Mouse (Mus musculus): ENCODE data around the gene C1ql4. TPM values are rescaled to one million over a fixed set of nuclear protein-coding genes. Genes with fewer than 3 reads are reported as not detected.

C1ql4 gene
- total and polyA plus RNA-seq, 2 experiments from 2014 or later: 5.7 to 8.6 TPM

- Histone ChIP-seq H3K4me2 (ENCODE audit: low read depth, low read length) (peak overlapping the region; percentile 63; the same call in 1 of the 2 replicates), H3K36me3 (ENCODE audit: insufficient read depth, low read length) (no peaks in the 10 kb centered on the region), H3K9ac (replicated peaks; ENCODE audit: low read length) (no peak overlapping the region), H3K27me3 (ENCODE audit: insufficient read depth, low read length) (peaks cover 34% of the 10 kb centered on the region), H3K9me3 (ENCODE audit: low read length) (no peaks in the 10 kb centered on the region), H3K4me1 (ENCODE audit: insufficient read depth, low read length) (peaks cover 5% of the 10 kb centered on the region; the same call in 1 of the 2 replicates), H3K27ac (no peak overlapping the region), H3K4me3 (ENCODE audit: low read length) (peak overlapping the region; percentile 10; the same call in 1 of the 2 replicates)
- DNase-seq (ENCODE audit: low spot score): peak; percentile 64
- peak; percentile 49 for ATAC-seq
- TF ChIP-seq CTCF (IDR thresholded peaks at IDR 0.05; ENCODE audit: low read depth): peak; percentile 86
- 3% methylated on average over 15 of the region's 15 CpGs for WGBS
Measured at GRCm38 (mm10) chr15:99099139-99099556, 11.5 kb upstream of the C1ql4 start.

- Histone ChIP-seq H3K9me3 (ENCODE audit: low read length) (no peaks in the 10 kb centered on the region), H3K27me3 (ENCODE audit: insufficient read depth, low read length) (peaks cover 34% of the 10 kb centered on the region), H3K36me3 (ENCODE audit: insufficient read depth, low read length) (no peaks in the 10 kb centered on the region), H3K27ac (no peak overlapping the region), H3K4me1 (ENCODE audit: insufficient read depth, low read length) (peaks cover 9% of the 10 kb centered on the region; the same call in 1 of the 2 replicates), H3K9ac (replicated peaks; ENCODE audit: low read length) (no peak overlapping the region), H3K4me2 (ENCODE audit: low read depth, low read length) (peak overlapping the region; percentile 63), H3K4me3 (ENCODE audit: low read length) (peak overlapping the region; percentile 37)
- DNase-seq (ENCODE audit: low spot score): no peak
- 2% methylated on average over 9 of the region's 9 CpGs for WGBS
- TF ChIP-seq CTCF (IDR thresholded peaks at IDR 0.05; ENCODE audit: low read depth): no peak
- no peak for ATAC-seq
Measured at GRCm38 (mm10) chr15:99098493-99098861, 10.9 kb upstream of the C1ql4 start.

- WGBS: under 1% methylated on average over 39 of the region's 39 CpGs
- no peaks in the 10 kb centered on the region for H3K9me3 ChIP-seq (ENCODE audit: low read length)
- H3K4me2 ChIP-seq (ENCODE audit: low read depth, low read length): peak overlapping the region; percentile 63
- no peak for TF ChIP-seq CTCF (IDR thresholded peaks at IDR 0.05; ENCODE audit: low read depth)
- H3K27me3 ChIP-seq (ENCODE audit: insufficient read depth, low read length): peaks cover 34% of the 10 kb centered on the region
- ATAC-seq (no peak), DNase-seq (ENCODE audit: low spot score) (peak; percentile 25)
- H3K36me3 ChIP-seq (ENCODE audit: insufficient read depth, low read length): no peaks in the 10 kb centered on the region
- peak overlapping the region; percentile 37 for H3K4me3 ChIP-seq (ENCODE audit: low read length)
- no peak overlapping the region for H3K27ac ChIP-seq
- H3K4me1 ChIP-seq (ENCODE audit: insufficient read depth, low read length): peaks cover 9% of the 10 kb centered on the region; the same call in 1 of the 2 replicates
- H3K9ac ChIP-seq (replicated peaks; ENCODE audit: low read length): 0 out of 2 replicates have a peak overlapping the region, but pooled peaks have one; percentile 13
Measured at GRCm38 (mm10) chr15:99097840-99098492, 10.3 kb upstream of the C1ql4 start.

- H3K4me2 ChIP-seq (ENCODE audit: low read depth, low read length): peak overlapping the region; percentile 63
- no peak for TF ChIP-seq CTCF (IDR thresholded peaks at IDR 0.05; ENCODE audit: low read depth)
- no peaks in the 10 kb centered on the region for H3K9me3 ChIP-seq (ENCODE audit: low read length)
- no peak overlapping the region for H3K27ac ChIP-seq
- H3K36me3 ChIP-seq (ENCODE audit: insufficient read depth, low read length): no peaks in the 10 kb centered on the region
- H3K9ac ChIP-seq (replicated peaks; ENCODE audit: low read length): peak overlapping the region; percentile 40; the same call in 1 of the 2 replicates
- under 1% methylated on average over 40 of the region's 58 CpGs for WGBS
- H3K4me1 ChIP-seq (ENCODE audit: insufficient read depth, low read length): peaks cover 9% of the 10 kb centered on the region; the same call in 1 of the 2 replicates
- peak overlapping the region; percentile 37 for H3K4me3 ChIP-seq (ENCODE audit: low read length)
- no peak for ATAC-seq
- peak; percentile 47 for DNase-seq (ENCODE audit: low spot score)
- peaks cover 34% of the 10 kb centered on the region for H3K27me3 ChIP-seq (ENCODE audit: insufficient read depth, low read length)
Measured at GRCm38 (mm10) chr15:99096831-99097500, 9.3 kb upstream of the C1ql4 start.

- Histone ChIP-seq H3K4me3 (ENCODE audit: low read length) (peak overlapping the region; percentile 37), H3K4me1 (ENCODE audit: insufficient read depth, low read length) (peaks cover 9% of the 10 kb centered on the region; the same call in 1 of the 2 replicates), H3K27me3 (ENCODE audit: insufficient read depth, low read length) (peaks cover 34% of the 10 kb centered on the region), H3K4me2 (ENCODE audit: low read depth, low read length) (peak overlapping the region; percentile 63), H3K9ac (replicated peaks; ENCODE audit: low read length) (0 out of 2 replicates have a peak overlapping the region, but pooled peaks have one; percentile 40), H3K9me3 (ENCODE audit: low read length) (no peaks in the 10 kb centered on the region), H3K27ac (no peak overlapping the region), H3K36me3 (ENCODE audit: insufficient read depth, low read length) (no peaks in the 10 kb centered on the region)
- 7% methylated on average over 24 of the region's 24 CpGs for WGBS
- ATAC-seq (no peak), DNase-seq (ENCODE audit: low spot score) (no peak)
- TF ChIP-seq CTCF (IDR thresholded peaks at IDR 0.05; ENCODE audit: low read depth): no peak
Measured at GRCm38 (mm10) chr15:99096061-99096793, 8.6 kb upstream of the C1ql4 start.

GRCm38 (mm10) chr15:99095356-99095755 lies 7.7 kb upstream of the C1ql4 start:
- no peaks in the 10 kb centered on the region for H3K9me3 ChIP-seq (ENCODE audit: low read length)
- ATAC-seq (no peak), DNase-seq (ENCODE audit: low spot score) (no peak)
- peaks cover 9% of the 10 kb centered on the region; the same call in 1 of the 2 replicates for H3K4me1 ChIP-seq (ENCODE audit: insufficient read depth, low read length)
- H3K36me3 ChIP-seq (ENCODE audit: insufficient read depth, low read length): no peaks in the 10 kb centered on the region
- H3K4me3 ChIP-seq (ENCODE audit: low read length): no peak overlapping the region
- H3K4me2 ChIP-seq (ENCODE audit: low read depth, low read length): 0 out of 2 replicates have a peak overlapping the region, but pooled peaks have one; percentile 27
- H3K27me3 ChIP-seq (ENCODE audit: insufficient read depth, low read length): peaks cover 34% of the 10 kb centered on the region
- H3K27ac ChIP-seq: no peak overlapping the region
- WGBS: 27% methylated on average over 6 of the region's 6 CpGs
- no peak for TF ChIP-seq CTCF (IDR thresholded peaks at IDR 0.05; ENCODE audit: low read depth)
- no peak overlapping the region for H3K9ac ChIP-seq (replicated peaks; ENCODE audit: low read length)

Data from hindbrain, postnatal 0 days (tissue).